Mouse (Mus musculus): ENCODE data around the gene Cd9. TPM values are rescaled to one million over a fixed set of nuclear protein-coding genes. Genes with fewer than 3 reads are reported as not detected.
"Not testable (repeated sequence)": the region's sequence is repeated elsewhere in the genome, so short reads cannot be mapped to it uniquely, and the experiment has no call there.

The Cd9 gene
- polyA plus RNA-seq, 1 experiment from 2014 or later, result 79.6 TPM

- H3K27me3 ChIP-seq (replicated peaks), result peaks cover 52% of the 10 kb centered on the region
- no peak for ATAC-seq (ENCODE audit: extremely low read depth, insufficient number of reproducible peaks, low FRiP score, low TSS enrichment)
- no peak overlapping the region for H3K4me2 ChIP-seq
- WGBS, result 86% methylated on average over 12 of the region's 12 CpGs
- H3K4me1 ChIP-seq, result peaks cover 33% of the 10 kb centered on the region
- no peaks in the 10 kb centered on the region for H3K36me3 ChIP-seq
- no peak overlapping the region for H3K9ac ChIP-seq
- H3K9me3 ChIP-seq, result no peaks in the 10 kb centered on the region
- no peak overlapping the region for H3K4me3 ChIP-seq
- H3K27ac ChIP-seq (replicated peaks), result no peak overlapping the region
Observed at GRCm38 (mm10) chr6:125496417-125496816, 1.8 kb upstream of the Cd9 start.

- Histone ChIP-seq H3K9ac (peak overlapping the region; percentile 91), H3K9me3 (no peaks in the 10 kb centered on the region), H3K27ac (replicated peaks) (no peak overlapping the region), H3K27me3 (replicated peaks) (peaks cover 61% of the 10 kb centered on the region), H3K4me1 (peaks cover 37% of the 10 kb centered on the region), H3K36me3 (no peaks in the 10 kb centered on the region), H3K4me3 (peak overlapping the region; percentile 69), H3K4me2 (peak overlapping the region; percentile 91)
- ATAC-seq (ENCODE audit: extremely low read depth, insufficient number of reproducible peaks, low FRiP score, low TSS enrichment), result no peak
- 66% methylated on average over 9 of the region's 9 CpGs for WGBS
Observed at GRCm38 (mm10) chr6:125495361-125495760, 770 bp upstream of the Cd9 start.

GRCm38 (mm10) chr6:125493147-125493546 lies 1.4 kb downstream of the Cd9 start:
- WGBS, result 58% methylated on average over 5 of the region's 5 CpGs
- no peaks in the 10 kb centered on the region for H3K9me3 ChIP-seq
- peaks cover 59% of the 10 kb centered on the region for H3K27me3 ChIP-seq (replicated peaks)

GRCm38 (mm10) chr6:125492664-125493063 lies 1.9 kb downstream of the Cd9 start:
- peaks cover 48% of the 10 kb centered on the region for H3K4me1 ChIP-seq
- ATAC-seq (ENCODE audit: extremely low read depth, insufficient number of reproducible peaks, low FRiP score, low TSS enrichment), result no peak
- H3K9ac ChIP-seq, result peak overlapping the region; percentile 91; the same call in 1 of the 2 replicates
- no peaks in the 10 kb centered on the region for H3K9me3 ChIP-seq
- no peak overlapping the region for H3K27ac ChIP-seq (replicated peaks)
- no peaks in the 10 kb centered on the region for H3K36me3 ChIP-seq
- peak overlapping the region; percentile 91 for H3K4me2 ChIP-seq
- H3K27me3 ChIP-seq (replicated peaks), result peaks cover 59% of the 10 kb centered on the region
- H3K4me3 ChIP-seq, result peak overlapping the region; percentile 69
- WGBS, result 74% methylated on average over 6 of the region's 6 CpGs

More at GRCm38 (mm10) chr6:125493147-125493546, 1.4 kb downstream of the Cd9 start:
- Histone ChIP-seq H3K36me3 (no peaks in the 10 kb centered on the region), H3K9ac (peak overlapping the region; percentile 91), H3K4me1 (peaks cover 48% of the 10 kb centered on the region), H3K27ac (replicated peaks) (no peak overlapping the region), H3K4me3 (peak overlapping the region; percentile 69), H3K4me2 (peak overlapping the region; percentile 91)
- ATAC-seq (ENCODE audit: extremely low read depth, insufficient number of reproducible peaks, low FRiP score, low TSS enrichment), result no peak

GRCm38 (mm10) chr6:125492033-125492432 lies 2.6 kb downstream of the Cd9 start:
- Histone ChIP-seq H3K27ac (replicated peaks) (0 out of 2 replicates have a peak overlapping the region, but pooled peaks have one; percentile 39), H3K4me3 (peak overlapping the region; percentile 69; the same call in 1 of the 2 replicates), H3K9me3 (no peaks in the 10 kb centered on the region), H3K36me3 (no peaks in the 10 kb centered on the region), H3K4me1 (peaks cover 48% of the 10 kb centered on the region), H3K9ac (peak overlapping the region; percentile 91; the same call in 1 of the 2 replicates), H3K27me3 (replicated peaks) (peaks cover 60% of the 10 kb centered on the region), H3K4me2 (peak overlapping the region; percentile 91)
- ATAC-seq (ENCODE audit: extremely low read depth, insufficient number of reproducible peaks, low FRiP score, low TSS enrichment), result no peak
- 65% methylated on average over 9 of the region's 9 CpGs for WGBS

GRCm38 (mm10) chr6:125491393-125491792 lies 3.2 kb downstream of the Cd9 start:
- peaks cover 60% of the 10 kb centered on the region for H3K27me3 ChIP-seq (replicated peaks)
- no peak overlapping the region for H3K9ac ChIP-seq
- no peak overlapping the region for H3K4me3 ChIP-seq
- ATAC-seq (ENCODE audit: extremely low read depth, insufficient number of reproducible peaks, low FRiP score, low TSS enrichment), result no peak
- 80% methylated on average over 10 of the region's 10 CpGs for WGBS
- H3K4me1 ChIP-seq, result peaks cover 54% of the 10 kb centered on the region
- peak overlapping the region; percentile 91 for H3K4me2 ChIP-seq
- H3K36me3 ChIP-seq, result no peaks in the 10 kb centered on the region
- H3K27ac ChIP-seq (replicated peaks), result no peak overlapping the region
- H3K9me3 ChIP-seq, result no peaks in the 10 kb centered on the region

- H3K4me3 ChIP-seq, result no peak overlapping the region
- H3K4me2 ChIP-seq, result no peak overlapping the region
- H3K9ac ChIP-seq, result no peak overlapping the region
- peaks cover 65% of the 10 kb centered on the region for H3K4me1 ChIP-seq
- ATAC-seq (ENCODE audit: extremely low read depth, insufficient number of reproducible peaks, low FRiP score, low TSS enrichment), result no peak
- H3K36me3 ChIP-seq, result no peaks in the 10 kb centered on the region
- no peaks in the 10 kb centered on the region for H3K9me3 ChIP-seq
- no peak overlapping the region for H3K27ac ChIP-seq (replicated peaks)
- WGBS, result 58% methylated on average over 11 of the region's 11 CpGs
- H3K27me3 ChIP-seq (replicated peaks), result peaks cover 46% of the 10 kb centered on the region
Observed at GRCm38 (mm10) chr6:125489881-125490559, 4.6 kb downstream of the Cd9 start.

GRCm38 (mm10) chr6:125485589-125485988 lies 9.0 kb downstream of the Cd9 start:
- Histone ChIP-seq H3K9ac (no peak overlapping the region), H3K27me3 (replicated peaks) (peaks cover 43% of the 10 kb centered on the region), H3K36me3 (no peaks in the 10 kb centered on the region), H3K4me1 (peaks cover 75% of the 10 kb centered on the region), H3K4me3 (no peak overlapping the region), H3K27ac (replicated peaks) (no peak overlapping the region; the same call in 1 of the 2 replicates), H3K9me3 (no peaks in the 10 kb centered on the region), H3K4me2 (peak overlapping the region; percentile 9; the same call in 1 of the 2 replicates)
- 11% methylated on average over 4 of the region's 4 CpGs for WGBS
- ATAC-seq (ENCODE audit: extremely low read depth, insufficient number of reproducible peaks, low FRiP score, low TSS enrichment), result no peak

GRCm38 (mm10) chr6:125484721-125485120 lies 9.9 kb downstream of the Cd9 start:
- Histone ChIP-seq H3K4me3 (no peak overlapping the region), H3K4me1 (peaks cover 73% of the 10 kb centered on the region), H3K36me3 (no peaks in the 10 kb centered on the region), H3K9me3 (no peaks in the 10 kb centered on the region), H3K27ac (replicated peaks) (no peak overlapping the region), H3K4me2 (no peak overlapping the region), H3K9ac (no peak overlapping the region), H3K27me3 (replicated peaks) (peaks cover 38% of the 10 kb centered on the region)
- 92% methylated on average over 2 of the region's 2 CpGs for WGBS
- no peak for ATAC-seq (ENCODE audit: extremely low read depth, insufficient number of reproducible peaks, low FRiP score, low TSS enrichment)

GRCm38 (mm10) chr6:125484313-125484660 lies 10.3 kb downstream of the Cd9 start:
- H3K36me3 ChIP-seq; H3K4me2 ChIP-seq; H3K9me3 ChIP-seq; H3K4me3 ChIP-seq; ATAC-seq (ENCODE audit: extremely low read depth, insufficient number of reproducible peaks, low FRiP score, low TSS enrichment): not testable (repeated sequence)
- Histone ChIP-seq H3K4me1 (peaks cover 69% of the 10 kb centered on the region), H3K9ac (0 out of 2 replicates have a peak overlapping the region, but pooled peaks have one; percentile 14), H3K27ac (replicated peaks) (peak overlapping the region; percentile 37; the same call in 1 of the 2 replicates), H3K27me3 (replicated peaks) (peaks cover 42% of the 10 kb centered on the region)
- 81% methylated on average over 10 of the region's 10 CpGs for WGBS

GRCm38 (mm10) chr6:125483515-125484312 lies 10.9 kb downstream of the Cd9 start:
- Histone ChIP-seq H3K9me3 (no peaks in the 10 kb centered on the region), H3K27ac (replicated peaks) (peak overlapping the region; percentile 37; the same call in 1 of the 2 replicates), H3K4me3 (no peak overlapping the region), H3K4me1 (peaks cover 69% of the 10 kb centered on the region), H3K9ac (0 out of 2 replicates have a peak overlapping the region, but pooled peaks have one; percentile 14), H3K27me3 (replicated peaks) (peaks cover 46% of the 10 kb centered on the region), H3K36me3 (no peaks in the 10 kb centered on the region), H3K4me2 (no peak overlapping the region)
- 81% methylated on average over 12 of the region's 12 CpGs for WGBS
- no peak for ATAC-seq (ENCODE audit: extremely low read depth, insufficient number of reproducible peaks, low FRiP score, low TSS enrichment)

Measured in heart, embryonic 13.5 days (tissue).